Mouse (Mus musculus): ENCODE measurements at regions not wholly inside any gene's neighbourhood (a gene's known extent, or its start where the extent isn't known, plus 50 kb on each side); places are given as distances from the start of the nearest gene placed in this dataset.

- in situ Hi-C loops (cut with MboI, MseI), result loop anchor here (5.0 kb wide), 1 partner anchor 106 kb away; no protein-coding TSS in a partner anchor
Observed at GRCm38 (mm10) chr5:78993258-78993657, 1585.4 kb upstream of the Igfbp7 start.

GRCm38 (mm10) chr5:78989714-78990113 is 1581.9 kb upstream of the Igfbp7 start:
- in situ Hi-C loops (cut with MboI, MseI), result loop anchor here (5.0 kb wide), 1 partner anchor 102 kb away; no protein-coding TSS in a partner anchor

GRCm38 (mm10) chr5:78976480-78977041 is 1568.7 kb upstream of the Igfbp7 start:
- in situ Hi-C loops (cut with MboI, MseI), result no loop called here

GRCm38 (mm10) chr5:78945702-78946101 is 1537.9 kb upstream of the Igfbp7 start:
- in situ Hi-C loops (cut with MboI, MseI), result no loop called here

- in situ Hi-C loops (cut with MboI, MseI), result no loop called here
Observed at GRCm38 (mm10) chr5:78921860-78922610, 1514.2 kb upstream of the Igfbp7 start.

- in situ Hi-C loops (cut with MboI, MseI), result no loop called here
Observed at GRCm38 (mm10) chr5:78900128-78900527, 1492.3 kb upstream of the Igfbp7 start.

GRCm38 (mm10) chr5:78878775-78879174 is 1470.9 kb upstream of the Igfbp7 start:
- in situ Hi-C loops (cut with MboI, MseI), result no loop called here

GRCm38 (mm10) chr5:78845126-78845525 is 1437.3 kb upstream of the Igfbp7 start:
- in situ Hi-C loops (cut with MboI, MseI), result no loop called here

- in situ Hi-C loops (cut with MboI, MseI), result no loop called here
Observed at GRCm38 (mm10) chr5:78797391-78797790, 1389.5 kb upstream of the Igfbp7 start.
